Mouse (Mus musculus) thymus, adult 18-20 months (tissue): Measurements from ENCODE around the gene Macf1.

Experiments
- DNase-seq, 2 experiments: peaks; one replicate each; pipeline ENCODE4 v3.0.0; 2022; ENCODE audit warnings: mixed read lengths in 2 of 2

The Macf1 gene

GRCm38 (mm10) chr4:123684260-123684659 is at the start of gene Macf1:
Macf1 (minus strand) TSS chr4:123684360.
- DNase-seq = no peak

DNA sequence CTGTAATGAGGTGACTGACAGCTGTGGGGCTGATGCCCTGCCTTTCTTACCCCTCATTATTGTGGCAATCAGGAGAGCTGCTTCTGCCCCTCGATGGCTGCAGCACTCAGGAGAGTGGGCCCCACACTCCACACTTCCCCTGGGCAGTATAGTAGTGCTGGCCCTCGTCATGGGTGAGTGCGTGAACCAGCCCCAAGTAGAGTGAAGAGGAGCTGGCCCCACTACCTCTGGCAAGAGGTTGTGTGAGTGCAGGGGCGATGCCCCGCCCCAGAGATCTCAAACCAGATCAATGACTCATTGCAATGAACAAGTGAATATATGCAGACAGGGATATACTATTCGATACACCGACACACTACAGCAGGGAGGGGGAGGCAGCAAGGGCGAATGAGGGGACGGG is 49.4 kb upstream of the Macf1 start:
- no peak for DNase-seq

GRCm38 (mm10) chr4:123732921-123733320 is 48.8 kb upstream of the Macf1 start:
- no peak for DNase-seq

DNA sequence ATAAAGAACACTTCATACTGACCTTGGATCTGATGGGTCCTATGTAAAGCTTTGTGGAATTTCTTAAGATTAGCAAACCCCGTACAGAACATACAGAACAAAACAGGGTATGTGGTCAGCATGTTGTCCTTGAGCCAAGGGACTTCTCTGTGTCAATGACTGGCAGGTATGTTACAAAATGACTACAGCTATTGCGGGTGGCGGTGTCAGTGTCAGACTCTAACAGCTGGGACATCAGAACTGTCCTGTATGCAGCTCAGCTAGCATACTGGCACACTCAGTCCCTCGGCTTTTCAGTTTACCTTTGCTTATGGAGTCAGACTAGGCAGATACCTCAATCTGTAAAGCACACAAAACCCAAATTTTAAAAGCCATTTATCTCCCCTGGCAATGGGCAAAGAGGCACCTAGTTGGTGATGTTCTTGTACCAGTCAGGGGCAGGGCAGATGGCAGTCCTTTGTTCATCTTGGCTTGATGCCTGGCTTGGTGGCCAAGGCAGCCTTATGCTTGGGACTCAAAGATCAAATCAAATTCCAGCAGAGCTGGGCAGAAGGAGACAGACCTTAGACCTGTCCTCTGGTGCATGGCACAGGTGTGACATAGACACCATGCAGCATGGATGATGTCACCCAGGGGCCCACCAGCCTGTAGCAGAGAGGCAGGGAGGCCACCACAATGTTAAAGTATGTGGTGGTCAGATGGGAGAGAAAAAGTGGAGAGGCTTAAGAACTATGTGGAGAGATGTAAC is 48.2 kb upstream of the Macf1 start:
- DNase-seq = no peak

DNA sequence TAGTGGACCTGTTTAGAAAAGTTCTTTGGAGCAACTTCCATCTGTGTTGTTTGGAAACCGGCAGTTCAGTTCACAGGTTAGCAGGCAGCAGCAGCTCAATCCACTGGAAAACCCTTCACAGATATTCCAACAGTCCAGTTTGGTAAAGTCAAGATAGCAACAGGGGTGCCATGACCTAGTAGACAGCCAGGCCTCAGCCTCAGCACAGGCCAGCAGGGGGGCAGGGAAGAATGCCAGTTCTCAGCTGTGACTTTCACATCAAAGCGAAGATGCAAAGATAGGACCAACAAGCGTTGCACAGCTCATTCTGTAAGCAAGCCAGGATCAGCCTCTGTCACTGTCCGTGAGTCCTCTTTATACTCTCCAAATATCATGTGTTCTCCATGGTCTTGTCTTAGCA is 37.6 kb upstream of the Macf1 start:
- no peak for DNase-seq

DNA sequence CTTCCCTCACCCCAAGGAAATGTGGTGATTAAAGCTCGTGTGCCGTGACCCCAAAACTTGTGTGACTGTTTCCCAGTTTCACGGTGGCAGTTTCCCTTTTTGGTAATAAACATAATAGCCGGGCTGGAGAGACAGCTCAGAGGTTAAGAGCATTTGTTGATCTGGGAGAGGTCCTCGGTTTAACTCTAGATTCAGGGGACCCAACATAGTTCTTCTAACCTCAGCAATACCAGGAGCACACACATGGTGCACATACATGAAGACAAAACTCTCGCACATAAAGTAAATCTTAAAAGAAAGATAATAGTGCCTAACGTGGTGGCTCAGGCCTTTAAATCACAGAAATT is 34.2 kb upstream of the Macf1 start:
- no peak for DNase-seq

- peak; percentile 89 to 92 for DNase-seq
Observed at GRCm38 (mm10) chr4:123717574-123718433, 33.6 kb upstream of the Macf1 start, which contains the start of gene Ndufs5. Ndufs5 (minus strand) TSS chr4:123718202.

DNA sequence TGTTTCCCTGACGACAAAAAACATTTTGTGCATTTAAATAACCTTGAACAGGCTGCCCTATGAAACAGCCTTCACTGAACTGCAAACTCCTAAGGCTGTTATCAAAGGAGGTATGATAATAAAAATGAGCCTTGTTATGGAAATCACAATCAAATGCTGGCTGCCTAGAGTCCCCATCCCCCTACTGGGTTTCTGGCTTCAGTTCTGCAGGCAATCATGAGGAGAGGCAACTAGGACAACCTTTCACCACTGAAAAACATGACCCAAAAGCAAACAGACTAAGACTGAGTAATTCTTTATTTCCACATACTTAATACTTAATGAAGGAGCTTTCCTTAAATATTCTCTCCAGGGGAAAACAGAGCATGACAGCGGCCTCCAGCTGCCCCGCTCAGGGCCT is 28.3 kb upstream of the Macf1 start:
- no peak for DNase-seq

DNA sequence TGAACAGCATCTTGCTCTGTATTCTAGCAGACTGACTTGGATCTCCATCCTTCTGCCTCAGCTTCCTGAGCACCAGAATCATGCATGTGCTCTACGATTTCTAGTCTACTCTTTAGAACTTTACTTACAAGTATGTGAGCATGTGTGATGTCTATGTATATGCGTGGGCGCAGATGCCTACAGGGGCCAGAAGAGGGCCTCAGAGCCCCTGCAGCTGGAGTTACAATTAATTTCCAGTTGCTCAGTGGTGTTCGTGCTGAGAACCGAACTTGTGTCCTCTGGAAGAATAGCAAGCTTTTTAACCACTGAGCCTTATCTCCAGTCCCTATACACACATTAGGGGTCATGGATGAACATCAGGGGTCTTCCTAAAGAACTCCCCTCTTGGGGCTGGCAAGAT is 23.2 kb upstream of the Macf1 start:
- DNase-seq = no peak

DNA sequence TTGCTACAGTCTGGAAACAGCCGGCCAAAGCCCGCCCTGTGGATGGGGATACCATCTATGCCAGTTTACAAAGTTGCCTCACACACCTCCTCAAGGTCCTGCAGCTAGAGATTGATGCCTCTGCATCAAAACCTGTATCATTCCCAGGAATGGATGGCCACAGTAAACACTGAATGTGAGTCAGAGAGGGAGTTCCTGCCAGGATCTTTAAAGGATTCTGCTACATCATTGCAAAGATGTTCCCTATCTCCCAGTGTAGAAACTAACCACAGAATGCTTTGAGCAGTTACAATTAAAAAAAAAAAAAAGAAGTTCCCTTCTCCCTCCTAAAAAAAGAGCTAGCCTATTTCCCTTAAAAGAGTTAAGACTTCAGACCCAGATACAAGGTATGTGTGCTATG is 21.2 kb upstream of the Macf1 start:
- no peak for DNase-seq

DNA sequence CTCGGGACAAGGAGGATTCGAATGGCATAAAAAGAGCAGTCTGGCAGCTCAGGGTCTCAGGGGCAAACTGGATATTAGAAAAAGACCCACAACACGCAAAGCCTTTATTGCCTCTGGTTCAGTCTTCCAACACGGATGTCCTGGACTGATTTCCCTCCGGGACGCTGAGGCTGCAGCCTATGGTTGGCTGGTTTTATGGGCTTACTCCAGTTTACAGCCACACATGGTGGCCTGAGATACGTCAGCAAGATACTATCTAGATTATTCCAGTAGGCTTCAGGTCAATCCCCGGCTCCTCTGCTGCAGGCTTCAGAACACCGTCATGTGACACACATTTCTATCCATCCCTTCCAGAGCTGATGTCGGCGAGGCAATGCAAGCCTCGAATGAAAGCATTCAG is 9.2 kb upstream of the Macf1 start:
- DNase-seq = no peak

GRCm38 (mm10) chr4:123692071-123692470 is 7.9 kb upstream of the Macf1 start:
- no peak for DNase-seq

- no peak for DNase-seq
Observed at GRCm38 (mm10) chr4:123690311-123690710, 6.2 kb upstream of the Macf1 start.

DNA sequence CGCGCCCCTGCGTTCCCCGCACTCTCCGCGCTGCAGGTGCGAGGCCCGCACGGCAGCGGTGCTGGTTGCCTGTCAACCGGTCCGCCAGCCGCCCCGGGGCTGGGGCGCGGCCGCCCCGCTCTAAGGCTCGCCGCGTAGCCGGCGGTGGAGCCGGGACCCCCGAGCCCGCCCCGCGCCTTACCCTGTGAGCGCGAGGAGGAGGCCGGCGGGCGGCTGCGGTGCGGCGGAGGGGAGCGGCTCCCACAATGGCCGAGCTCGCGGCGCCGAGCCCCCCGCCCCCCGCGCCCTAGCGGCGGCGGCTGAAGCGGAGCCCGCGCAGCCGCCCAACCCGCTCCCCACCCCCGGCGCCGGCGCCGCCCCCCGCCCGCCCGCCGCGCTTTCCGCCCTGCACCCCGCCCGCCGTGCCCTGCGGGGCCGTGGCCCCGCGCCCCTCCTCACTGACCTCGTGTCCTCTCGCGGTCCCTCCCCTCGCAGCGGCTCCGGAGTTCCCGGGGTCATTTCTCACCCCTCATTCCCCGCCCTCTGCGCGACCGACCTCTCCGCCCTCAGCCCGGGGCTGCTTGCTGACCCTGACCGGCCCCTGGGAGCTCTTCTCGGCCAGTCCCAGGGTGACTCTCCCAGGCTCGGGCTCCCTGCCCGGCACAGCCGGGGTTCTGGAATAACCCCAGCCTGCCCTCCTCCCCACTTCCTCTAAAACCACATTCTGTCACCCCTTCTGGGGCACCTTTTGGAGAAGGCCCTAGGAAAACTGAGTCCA is 3.0 kb upstream of the Macf1 start:
- no peak for DNase-seq

- no peak for DNase-seq
Observed at GRCm38 (mm10) chr4:123686368-123687024, 2.3 kb upstream of the Macf1 start.

DNA sequence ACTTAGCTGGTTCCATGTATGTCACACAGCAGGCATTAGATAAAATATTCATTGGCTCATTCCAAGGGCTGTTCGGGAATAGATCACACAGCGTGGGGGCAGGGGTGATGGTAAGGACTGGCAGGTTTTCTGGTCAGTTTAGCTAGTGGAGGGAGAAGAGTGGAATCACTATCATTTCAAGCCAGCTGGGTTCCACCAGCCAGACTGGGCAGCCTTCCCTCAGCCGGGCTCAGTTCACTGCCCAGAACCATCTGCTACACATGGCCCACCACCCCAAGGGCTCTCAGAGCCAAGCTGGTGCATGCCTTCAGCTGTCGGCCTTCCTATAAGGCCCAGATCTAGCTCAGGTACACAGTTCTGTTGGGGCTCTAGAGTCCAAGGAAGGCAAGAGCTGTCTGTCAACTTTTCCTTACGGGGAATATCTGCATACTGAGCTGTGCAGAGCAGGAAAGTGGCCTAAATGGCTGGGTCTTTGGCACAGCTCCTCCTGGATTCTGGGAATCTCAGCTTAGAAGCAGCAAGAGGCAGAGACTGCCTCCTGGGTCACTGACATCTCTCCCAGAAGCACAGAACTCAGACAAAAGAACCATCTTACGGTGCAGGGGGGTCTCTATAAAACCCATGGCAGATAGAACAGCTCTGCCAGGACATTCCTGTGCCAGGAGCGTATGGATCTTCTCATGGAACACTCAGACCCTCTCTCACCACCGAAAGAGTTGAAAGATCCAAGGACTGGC is 1.5 kb upstream of the Macf1 start:
- no peak for DNase-seq

- no peak for DNase-seq
Observed at GRCm38 (mm10) chr4:123685046-123685445, 886 bp upstream of the Macf1 start.

DNA sequence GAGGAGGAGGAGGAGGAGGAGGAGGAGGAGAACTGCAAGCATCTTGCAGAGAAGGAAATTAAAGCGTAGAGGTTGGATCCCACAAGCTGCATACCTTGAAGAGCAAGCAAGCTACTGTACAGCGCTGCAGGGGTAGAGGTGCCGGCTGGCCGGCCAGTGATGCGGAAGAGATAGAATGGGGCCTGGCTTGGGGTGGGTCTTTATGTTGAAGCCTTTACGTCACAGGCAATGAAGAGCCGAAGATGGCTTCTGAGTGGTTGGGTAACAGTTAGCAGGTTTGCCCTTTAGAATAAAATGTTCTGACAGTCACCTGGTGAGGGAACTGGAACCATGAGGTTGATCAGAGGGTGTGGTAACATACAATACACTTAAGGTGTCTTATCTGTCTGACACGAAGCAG is 1.9 kb downstream of the Macf1 start:
- DNase-seq = no peak

- no peak for DNase-seq
Observed at GRCm38 (mm10) chr4:123680962-123681361, 3.2 kb downstream of the Macf1 start.

- no peak for DNase-seq
Observed at GRCm38 (mm10) chr4:123677060-123677804, 6.9 kb downstream of the Macf1 start.

DNA sequence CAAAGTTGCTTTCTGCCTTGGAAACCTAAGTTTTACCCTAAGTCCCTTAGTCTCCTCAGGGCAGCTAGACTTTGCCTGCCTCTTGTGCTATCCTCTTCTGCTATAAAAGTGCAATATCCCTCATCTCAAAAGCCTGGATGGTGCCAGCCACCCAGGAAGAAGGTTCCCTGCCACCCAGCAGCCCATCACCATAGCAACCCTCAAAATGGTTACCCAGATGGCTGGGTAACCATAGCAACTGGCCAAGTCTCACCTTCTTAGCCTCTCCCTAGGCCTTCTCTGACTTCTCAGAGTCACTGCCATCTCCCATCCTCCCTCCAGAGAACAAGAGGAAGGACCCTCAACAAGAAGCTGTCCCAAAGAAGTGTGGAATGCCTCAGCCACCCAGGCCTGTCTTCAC is 13.6 kb downstream of the Macf1 start:
- DNase-seq = no peak

- no peak for DNase-seq
Observed at GRCm38 (mm10) chr4:123669696-123670095, 14.5 kb downstream of the Macf1 start.
